Mouse (Mus musculus) spleen, adult 18-20 months (tissue): ENCODE measurements around the gene Rpl36al.
"Not testable (repeated sequence)": the region's sequence is repeated elsewhere in the genome, so short reads cannot be mapped to it uniquely, and the experiment has no call there.

Source experiments
- DNase-seq, 2 experiments: peaks; one replicate each; pipeline ENCODE4 v3.0.0; 2022; ENCODE audit warnings: mixed read lengths in 2 of 2

Gene Rpl36al

DNA sequence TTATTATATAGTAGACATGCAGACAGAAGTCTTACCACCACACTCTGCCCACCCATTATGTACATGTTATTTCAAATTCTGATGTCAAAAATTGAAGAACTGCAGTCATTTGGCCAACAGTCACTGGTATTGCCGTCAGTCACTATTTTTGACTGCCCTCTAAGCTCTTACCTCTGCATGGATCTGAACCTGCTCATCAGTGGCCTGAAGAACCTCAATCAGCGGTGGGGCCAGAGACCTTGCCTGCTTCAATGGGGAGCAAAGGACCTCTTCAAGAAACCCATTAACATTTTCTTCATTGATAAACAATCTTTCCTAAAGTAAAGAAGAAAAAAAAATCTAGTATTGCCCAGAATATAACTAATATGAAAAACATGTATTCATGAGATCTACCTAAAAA lies 8.8 kb upstream of the Rpl36al start:
- DNase-seq = no peak

GRCm38 (mm10) chr12:69191396-69191795 lies 7.5 kb upstream of the Rpl36al start:
- DNase-seq = no peak

GRCm38 (mm10) chr12:69190522-69190921 lies 6.6 kb upstream of the Rpl36al start:
- DNase-seq = no peak

- no peak for DNase-seq
Observed at GRCm38 (mm10) chr12:69190074-69190473, 6.2 kb upstream of the Rpl36al start.

- DNase-seq = no peak
Observed at GRCm38 (mm10) chr12:69186811-69187471, 3.1 kb upstream of the Rpl36al start.

GRCm38 (mm10) chr12:69185371-69185770 lies 1.5 kb upstream of the Rpl36al start:
- DNase-seq = no peak

- peak; percentile 57 to 70 for DNase-seq
Observed at GRCm38 (mm10) chr12:69184342-69185295, 736 bp upstream of the Rpl36al start.

GRCm38 (mm10) chr12:69181800-69182199 lies 2.1 kb downstream of the Rpl36al start:
- no peak for DNase-seq

DNA sequence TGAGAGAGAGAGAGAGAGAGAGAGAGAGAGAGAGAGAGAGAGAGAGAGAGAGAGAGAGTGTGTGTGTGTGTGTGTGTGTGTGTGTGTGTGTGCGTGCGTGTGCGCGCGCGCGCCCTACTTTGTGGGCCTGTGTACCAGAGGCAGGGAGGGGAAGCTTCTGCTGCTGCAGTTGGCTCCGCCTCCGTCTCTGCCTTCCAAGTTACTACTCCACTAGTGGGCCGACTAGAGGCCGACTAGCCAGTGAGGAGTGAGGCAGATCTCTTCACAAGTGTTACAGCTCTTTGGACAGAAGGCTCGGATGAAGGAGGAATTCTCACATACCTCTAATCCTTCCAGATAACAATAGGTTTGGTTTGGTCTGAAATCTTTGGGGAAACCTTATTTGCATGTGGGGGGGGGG lies 4.5 kb downstream of the Rpl36al start:
- DNase-seq = no peak

- no peak for DNase-seq
Observed at GRCm38 (mm10) chr12:69177526-69177925, 6.4 kb downstream of the Rpl36al start.

DNA sequence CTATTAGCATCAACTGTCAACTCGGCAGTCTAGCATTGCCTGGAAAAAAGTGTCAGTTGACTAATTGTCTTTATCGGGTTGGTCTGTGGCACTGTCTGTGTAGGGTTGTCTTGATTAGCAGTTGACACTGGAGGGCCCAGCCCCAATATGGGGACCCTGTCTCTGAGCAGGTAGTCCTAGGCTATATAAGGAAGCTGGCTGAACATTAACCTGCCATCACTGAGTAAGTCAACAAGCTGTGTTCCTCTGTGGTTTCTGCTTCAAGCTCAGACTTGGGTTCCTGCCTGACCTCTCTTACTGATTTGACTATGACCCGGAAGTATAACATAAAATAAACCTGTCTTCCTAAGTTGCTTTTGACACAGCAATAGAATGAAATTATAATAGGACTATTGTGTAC lies 7.9 kb downstream of the Rpl36al start:
- no peak for DNase-seq

- no peak for DNase-seq
Observed at GRCm38 (mm10) chr12:69171307-69171706, 12.6 kb downstream of the Rpl36al start.

GRCm38 (mm10) chr12:69168461-69169106 lies 15.3 kb downstream of the Rpl36al start, which contains the start of gene Lrr1:
Gene Lrr1 (plus strand): TSS chr12:69168814.
- DNase-seq = peak; percentile 69 to 86

- DNase-seq = no peak
Observed at GRCm38 (mm10) chr12:69167656-69168460, 16.0 kb downstream of the Rpl36al start.

- not testable (repeated sequence) for DNase-seq
Observed at GRCm38 (mm10) chr12:69166861-69167581, 16.9 kb downstream of the Rpl36al start.

DNA sequence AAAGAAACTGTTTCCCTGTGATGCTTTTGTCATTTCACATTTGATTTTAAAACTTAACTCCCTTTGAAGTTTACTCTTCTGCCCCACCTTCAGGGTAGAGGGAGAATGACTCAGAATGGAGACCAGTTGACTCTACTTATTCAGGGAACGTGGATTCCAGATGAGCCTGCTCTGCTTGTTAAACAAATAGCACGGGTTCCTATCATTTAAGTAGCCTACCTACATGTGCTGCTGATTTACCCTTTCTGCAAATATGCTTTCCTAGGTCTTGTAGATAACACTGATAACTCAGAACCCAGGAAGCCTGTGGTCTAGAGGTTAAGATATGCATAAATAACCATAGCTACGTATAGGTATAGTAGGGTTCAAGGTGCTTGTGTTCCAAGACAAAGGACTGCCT lies 19.0 kb downstream of the Rpl36al start:
- DNase-seq = no peak

- DNase-seq = not testable (repeated sequence)
Observed at GRCm38 (mm10) chr12:69163586-69163985, 20.3 kb downstream of the Rpl36al start.

DNA sequence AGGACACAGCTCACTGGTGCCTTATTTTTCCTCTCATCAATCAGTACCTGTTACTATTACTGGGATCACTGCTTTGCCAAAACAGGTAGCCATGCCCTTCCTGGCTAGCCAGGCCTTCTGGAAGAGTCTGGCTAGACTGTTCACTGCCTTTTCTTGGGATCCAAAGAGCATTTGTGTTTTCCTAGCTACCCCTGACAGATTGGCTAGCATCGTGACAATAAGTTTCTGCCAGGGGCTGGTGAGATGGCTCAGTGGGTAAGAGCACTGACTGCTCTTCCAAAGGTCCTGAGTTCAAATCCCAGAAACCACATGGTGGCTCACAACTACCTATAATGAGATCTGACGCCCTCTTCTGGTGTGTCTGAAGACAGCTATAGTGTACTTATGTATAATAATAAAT lies 23.2 kb downstream of the Rpl36al start:
- DNase-seq = not testable (repeated sequence)

GRCm38 (mm10) chr12:69159578-69159940 lies 24.3 kb downstream of the Rpl36al start:
- DNase-seq = peak in 1 of 2 experiments; percentile 14

- peak; percentile 93 to 95 for DNase-seq
Observed at GRCm38 (mm10) chr12:69158765-69159577, 24.9 kb downstream of the Rpl36al start, which contains the start of gene Rps29. Gene Rps29 (minus strand): TSS chr12:69159186.

GRCm38 (mm10) chr12:69158366-69158764 lies 25.5 kb downstream of the Rpl36al start:
- DNase-seq = no peak
